Mouse (Mus musculus): Measurements from ENCODE around the gene Dnajb12.

GRCm38 (mm10) chr10:59900174-59900435 lies 20.7 kb downstream of the Dnajb12 start:
- TF ChIP-seq CTCF (IDR thresholded peaks at IDR 0.05; ENCODE audit: borderline replicate concordance, control insufficient read depth, extremely low read depth, insufficient read depth, low read length, poor library complexity), result no peak
- no peak for TF ChIP-seq POLR2A (IDR thresholded peaks at IDR 0.05; ENCODE audit: control insufficient read depth, extremely low read depth, insufficient read depth, low read length, poor library complexity)
